In the genomic region with DNA sequence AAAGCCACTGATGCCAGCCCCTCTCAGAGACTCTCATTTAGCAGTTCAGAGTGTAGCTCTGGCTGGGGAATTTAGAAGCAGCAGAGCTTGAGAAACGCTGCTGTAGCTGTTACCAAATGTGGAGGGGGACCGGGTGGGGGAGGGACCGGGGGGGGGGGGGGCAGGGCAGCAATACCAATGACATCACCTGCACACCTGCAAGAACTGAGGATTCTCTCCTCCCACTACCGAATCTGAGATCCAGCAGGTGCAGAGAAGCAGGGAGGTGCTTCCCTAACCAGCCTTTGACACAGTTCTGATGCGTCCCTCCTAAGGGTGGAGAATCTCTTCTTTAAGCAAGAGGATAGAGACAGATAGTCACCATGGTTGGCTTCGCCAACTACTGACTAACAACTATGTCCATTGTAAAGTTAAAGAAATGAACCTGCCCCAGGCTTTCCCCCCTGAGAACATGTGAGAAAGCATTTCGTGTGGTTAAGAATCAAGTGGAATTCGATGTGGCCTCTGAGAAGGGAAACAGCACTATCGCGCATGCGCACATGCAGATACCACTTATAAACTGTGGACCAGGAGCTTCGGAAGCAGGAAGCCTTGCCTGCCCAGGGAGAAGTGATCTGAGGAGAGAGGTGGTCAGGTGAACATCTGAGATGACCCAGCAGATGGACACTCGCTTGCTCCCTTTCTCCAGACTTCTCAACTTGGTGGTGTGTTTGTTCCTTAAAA, we compare ENCODE assay signal across 19 mouse cellular contexts. TPM values are rescaled to one million over a fixed set of nuclear protein-coding genes. Genes with fewer than 3 reads are reported as not detected.
A peak's percentile ranks its signal among the peaks of the same experiment; 100 is the strongest.
DNase-seq lines count a peak whose midpoint lies in the region; ATAC-seq and TF ChIP-seq lines count a peak whose summit lies in the region.
"Had no signal": no experiment of that assay in that cellular context is flagged by ENCODE, and none has a peak within 500 bp of the region (broad histone marks: within the 10 kb centered on the region; RNA-seq: fewer than 3 reads in every experiment).

No protein-coding gene starts in this region.

- H3K4me3 ChIP-seq in hindbrain, embryonic 10.5 days, result no peak overlapping the region
- no peak overlapping the region for H3K4me3 ChIP-seq in hindbrain, embryonic 12.5 days
- no peak overlapping the region for H3K4me3 ChIP-seq in thymus, adult 2 months (ENCODE audit: control insufficient read depth, insufficient read depth, low read length)
- H3K4me3 ChIP-seq in CH12.LX (replicated peaks in 1 of 3; ENCODE audit: low read depth in 2 of 3, low read length in 2 of 3, poor library complexity in 1 of 3), result peak overlapping the region in 1 of 3 experiments; percentile 6
- H3K4me3 ChIP-seq: embryonic facial prominence, embryonic 13.5 days; forebrain, embryonic 12.5 days had no signal

- no peaks in the 10 kb centered on the region for H3K27me3 ChIP-seq in hindbrain, embryonic 10.5 days (ENCODE audit: insufficient read depth, poor library complexity, severe bottlenecking)
- no peaks in the 10 kb centered on the region for H3K27me3 ChIP-seq in hindbrain, embryonic 12.5 days
- no peaks in the 10 kb centered on the region for H3K27me3 ChIP-seq in thymus, adult 2 months (ENCODE audit: control insufficient read depth, insufficient read depth, low read length)
- no peaks in the 10 kb centered on the region for H3K27me3 ChIP-seq in CH12.LX (replicated peaks)
- H3K27me3 ChIP-seq in splenic B cell, adult 2 months (ENCODE audit: control insufficient read depth, insufficient read depth, low read length, poor library complexity, severe bottlenecking), result no peaks in the 10 kb centered on the region
- H3K27me3 ChIP-seq: embryonic facial prominence, embryonic 13.5 days; forebrain, embryonic 12.5 days had no signal

- H3K4me2 ChIP-seq in hindbrain, embryonic 12.5 days (replicated peaks), result no peak overlapping the region
- H3K4me2 ChIP-seq in CH12.LX (ENCODE audit: insufficient read depth, low read depth, poor library complexity, severe bottlenecking), result peak overlapping the region; percentile 32
- H3K4me2 ChIP-seq: embryonic facial prominence, embryonic 13.5 days; forebrain, embryonic 12.5 days; hindbrain, embryonic 14.5 days had no signal

- in situ Hi-C loops in CH12.LX (cut with MboI; ENCODE audit: low pct_ligation_motif_present, low pct_unique_long_range_greater_than_20kb, low sequenced_read_pairs), result no loop called here

- no peak overlapping the region for H3K9ac ChIP-seq in hindbrain, embryonic 12.5 days
- H3K9ac ChIP-seq in CH12.LX (ENCODE audit: insufficient read depth, low read depth), result peak overlapping the region; percentile 55; the same call in 1 of the 2 replicates
- H3K9ac ChIP-seq: embryonic facial prominence, embryonic 13.5 days; forebrain, embryonic 12.5 days; hindbrain, embryonic 14.5 days had no signal

- no peak for TF ChIP-seq CTCF in thymus, adult 2 months (IDR thresholded peaks at IDR 0.05; ENCODE audit: borderline replicate concordance, control insufficient read depth, extremely low read depth, insufficient read depth, low read length, poor library complexity)
- no peak for TF ChIP-seq CTCF in CH12.LX (conservative IDR thresholded peaks at IDR 0.05 in 1 of 2, IDR thresholded peaks at IDR 0.05 in 1 of 2; ENCODE audit: low read depth in 2 of 2, low read length in 2 of 2)

- no peaks in the 10 kb centered on the region for H3K9me3 ChIP-seq in hindbrain, embryonic 10.5 days
- H3K9me3 ChIP-seq in hindbrain, embryonic 12.5 days (replicated peaks), result no peaks in the 10 kb centered on the region
- H3K9me3 ChIP-seq in CH12.LX (replicated peaks; ENCODE audit: low read length), result no peaks in the 10 kb centered on the region
- H3K9me3 ChIP-seq: embryonic facial prominence, embryonic 13.5 days; forebrain, embryonic 12.5 days; G1E had no signal

- TF ChIP-seq POLR2A in thymus, adult 2 months (IDR thresholded peaks at IDR 0.05; ENCODE audit: control insufficient read depth, extremely low read depth, insufficient read depth, low read length, poor library complexity), result no peak
- no peak; the same call in 1 of the 2 replicates for TF ChIP-seq POLR2A in CH12.LX (IDR thresholded peaks at IDR 0.05; ENCODE audit: low read depth, low read length)

- 79% methylated on average over 13 of the region's 13 CpGs for WGBS in hindbrain, embryonic 10.5 days
- WGBS in hindbrain, embryonic 12.5 days, result 78% methylated on average over 13 of the region's 13 CpGs
- WGBS in thymus, adult 2 months, result 53% methylated on average over 13 of the region's 13 CpGs

- no peak for TF ChIP-seq RAD21 in CH12.LX (IDR thresholded peaks at IDR 0.05; ENCODE audit: low read depth, low read length)

- no peaks in the 10 kb centered on the region; the same call in 1 of the 2 replicates for H3K4me1 ChIP-seq in hindbrain, embryonic 10.5 days (replicated peaks)
- no peaks in the 10 kb centered on the region for H3K4me1 ChIP-seq in hindbrain, embryonic 12.5 days
- peaks cover 29% of the 10 kb centered on the region for H3K4me1 ChIP-seq in thymus, adult 2 months (replicated peaks; ENCODE audit: control insufficient read depth, insufficient read depth, low read length)
- H3K4me1 ChIP-seq in CH12.LX (ENCODE audit: control insufficient read depth in 1 of 2, insufficient read depth in 2 of 2), result peaks cover 18 to 50% of the 10 kb centered on the region in 2 experiments
- H3K4me1 ChIP-seq: embryonic facial prominence, embryonic 13.5 days; forebrain, embryonic 12.5 days had no signal

- no peaks in the 10 kb centered on the region for H3K79me2 ChIP-seq in CH12.LX (replicated peaks; ENCODE audit: control insufficient read depth, extremely low read depth, insufficient read depth, poor library complexity, severe bottlenecking)

- TF ChIP-seq EP300 in CH12.LX (IDR thresholded peaks at IDR 0.05; ENCODE audit: low read length), result no peak; the same call in 1 of the 2 replicates

- H3K36me3 ChIP-seq in hindbrain, embryonic 10.5 days, result no peaks in the 10 kb centered on the region
- H3K36me3 ChIP-seq in hindbrain, embryonic 12.5 days, result no peaks in the 10 kb centered on the region
- H3K36me3 ChIP-seq in thymus, adult 2 months (ENCODE audit: control insufficient read depth, insufficient read depth, low read length), result no peaks in the 10 kb centered on the region
- no peaks in the 10 kb centered on the region for H3K36me3 ChIP-seq in CH12.LX (replicated peaks in 1 of 2; ENCODE audit: control insufficient read depth in 1 of 2, insufficient read depth in 1 of 2, low read length in 1 of 2)
- H3K36me3 ChIP-seq in splenic B cell, adult 2 months (ENCODE audit: control insufficient read depth, insufficient read depth, low read length, poor library complexity, severe bottlenecking), result no peaks in the 10 kb centered on the region
- H3K36me3 ChIP-seq: embryonic facial prominence, embryonic 13.5 days; forebrain, embryonic 12.5 days; G1E had no signal

- no peak for ATAC-seq in hindbrain, embryonic 12.5 days (ENCODE audit: low FRiP score)
- ATAC-seq: forebrain, embryonic 16.5 days had no signal

- H3K27ac ChIP-seq in hindbrain, embryonic 10.5 days, result 0 out of 2 replicates have a peak overlapping the region, but pooled peaks have one; percentile 23
- H3K27ac ChIP-seq in hindbrain, embryonic 12.5 days, result no peak overlapping the region
- peak overlapping the region; percentile 54; the same call in 1 of the 2 replicates for H3K27ac ChIP-seq in thymus, adult 2 months (ENCODE audit: control insufficient read depth, insufficient read depth, low read length)
- peak overlapping the region; percentile 89 for H3K27ac ChIP-seq in CH12.LX (ENCODE audit: insufficient read depth, low read depth)
- H3K27ac ChIP-seq: embryonic facial prominence, embryonic 13.5 days; forebrain, embryonic 12.5 days; hindbrain, embryonic 14.5 days had no signal

- dilution Hi-C loops in CH12.LX (cut with MboI; ENCODE audit: extremely low pct_ligation_motif_present, extremely low pct_unique_long_range_greater_than_20kb, low sequenced_read_pairs), result no loop called here

- no peak for DNase-seq in hindbrain, embryonic 10.5 days (ENCODE audit: low spot score)
- DNase-seq in thymus, adult 2 months, result no peak
- DNase-seq in thymus, postnatal 25 days, result no peak
- peak; percentile 80 for DNase-seq in CH12.LX (ENCODE audit: extremely low read depth)
- peak; percentile 50 for DNase-seq in splenic B cell, adult 2 months (ENCODE audit: low read depth, low spot score)
- DNase-seq in kidney, postnatal 14 days, result no peak
- DNase-seq: adrenal gland, adult 8-10 months; cerebellum, adult 18-20 months; cerebellum, adult 9-11 months; cerebellum, postnatal 36 days; gastrocnemius, postnatal 10 days; heart, postnatal 10 days; heart, postnatal 4 days had no signal

TF ChIP-seq in CH12.LX, 34 proteins besides CTCF, POLR2A, EP300 and RAD21 (continues in another document):
- TF ChIP-seq ZMIZ1 (IDR thresholded peaks at IDR 0.05; ENCODE audit: low read depth, low read length), result 0 out of 2 replicates have a peak, but pooled peaks have one; percentile 45
- no peak for TF ChIP-seq SMC3 (IDR thresholded peaks at IDR 0.05; ENCODE audit: low read depth, low read length)
- TF ChIP-seq NELFE (IDR thresholded peaks at IDR 0.05; ENCODE audit: low read depth, low read length), result no peak
- TF ChIP-seq ZC3H11A (IDR thresholded peaks at IDR 0.05; ENCODE audit: low read depth, low read length), result no peak
- TF ChIP-seq NRF1 (IDR thresholded peaks at IDR 0.05; ENCODE audit: low read depth, low read length), result peak; percentile 86
- peak; percentile 50; the same call in 1 of the 2 replicates for TF ChIP-seq ETS1 (conservative IDR thresholded peaks at IDR 0.05; ENCODE audit: low read depth, low read length)
- TF ChIP-seq MAZ (IDR thresholded peaks at IDR 0.05; ENCODE audit: low read depth, low read length), result peak; percentile 57; the same call in 1 of the 2 replicates
- TF ChIP-seq MAX (IDR thresholded peaks at IDR 0.05; ENCODE audit: low read length), result no peak
- TF ChIP-seq ELF1 (IDR thresholded peaks at IDR 0.05; ENCODE audit: low read depth, low read length), result 0 out of 2 replicates have a peak, but pooled peaks have one; percentile 19
- TF ChIP-seq IRF4 (IDR thresholded peaks at IDR 0.05; ENCODE audit: low read depth, low read length), result no peak
- TF ChIP-seq TBP (conservative IDR thresholded peaks at IDR 0.05; ENCODE audit: low read depth, low read length), result no peak
- no peak; the same call in none of the 2 replicates for TF ChIP-seq CHD2 (IDR thresholded peaks at IDR 0.05; ENCODE audit: low read length)
- peak; percentile 34 for TF ChIP-seq JUN (IDR thresholded peaks at IDR 0.05; ENCODE audit: insufficient read depth, low read depth, low read length)
- TF ChIP-seq SIN3A (IDR thresholded peaks at IDR 0.05; ENCODE audit: low read length), result no peak; the same call in 1 of the 2 replicates
- TF ChIP-seq TCF12 (IDR thresholded peaks at IDR 0.05; ENCODE audit: low read depth, low read length), result peak; percentile 84

RNA-seq across cellular contexts. Expression of a gene that starts 37.2 kb away (rescaled TPM):
- 21.3 and 24.9 TPM in 2 replicates for polyA plus RNA-seq in hindbrain, embryonic 10.5 days (2016; fragmentation: Nextera tagmentation; extraction: Ambion mirVana)
- 22.1 and 23.0 TPM in 2 replicates for polyA plus RNA-seq in hindbrain, embryonic 12.5 days (2016; fragmentation: Nextera tagmentation; extraction: Ambion mirVana)
- 11.7 and 13.4 TPM in 2 replicates for polyA plus RNA-seq in thymus, adult 2 months (2012; rRNA removed)
- total RNA-seq in CH12.LX (2012; rRNA removed), result 14.4 and 14.9 TPM in 2 replicates
- total RNA-seq in CH12.LX (2014; rRNA removed), result 23.5 and 24.8 TPM in 2 replicates
- polyA plus RNA-seq in CH12.LX (2012; ENCODE audit: insufficient read length, low read depth), result 31.5 and 38.9 TPM in 2 replicates

Comparison
In these comparisons a context has a peak if more than half of its experiments do, and no peak if none do; other contexts are left out.
1. DNase-seq: peak in CH12.LX (single experiment) and splenic B cell, adult 2 months (single experiment); none in hindbrain, embryonic 10.5 days (single experiment), thymus, adult 2 months (single experiment), thymus, postnatal 25 days (single experiment) and kidney, postnatal 14 days (single experiment).